Mouse (Mus musculus) gastrocnemius, postnatal 4 days (tissue): ENCODE data around the gene Tpra1. TPM values are rescaled to one million over a fixed set of nuclear protein-coding genes. Genes with fewer than 3 reads are reported as not detected.

Source experiments
- DNase-seq, 2 experiments: peaks; one replicate each; pipeline ENCODE4 v3.0.0; 2021 to 2022; ENCODE audit warnings: low spot score in 2 of 2, mixed read lengths in 2 of 2
- total RNA-seq, 2 experiments: library from RNA; stranded (reverse); gene quantifications; 2 replicates each; pipeline ENCODE4 v1.2.3; 2021

The Tpra1 gene
- total RNA-seq, 2 experiments from 2014 or later: 23.4 to 27.2 TPM

DNA sequence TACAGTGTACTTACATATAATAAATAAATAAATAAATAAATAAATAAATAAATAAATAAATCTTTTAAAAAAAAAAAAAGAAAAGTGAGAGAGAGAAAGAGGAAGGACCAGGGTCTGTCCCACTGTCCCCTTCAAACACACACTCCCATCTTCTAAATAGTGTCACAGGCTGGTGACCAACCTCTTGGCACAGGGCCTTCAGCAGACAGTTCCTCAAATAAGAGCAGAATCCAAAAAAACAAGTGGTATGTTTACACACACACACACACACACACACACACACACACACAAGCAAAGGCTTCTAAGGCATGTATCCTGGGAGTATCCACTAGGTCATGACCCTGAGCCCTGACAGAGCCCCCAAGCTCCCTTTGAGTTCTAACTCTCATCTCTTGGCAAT lies 45.7 kb downstream of the Tpra1 start:
- no peak for DNase-seq

DNA sequence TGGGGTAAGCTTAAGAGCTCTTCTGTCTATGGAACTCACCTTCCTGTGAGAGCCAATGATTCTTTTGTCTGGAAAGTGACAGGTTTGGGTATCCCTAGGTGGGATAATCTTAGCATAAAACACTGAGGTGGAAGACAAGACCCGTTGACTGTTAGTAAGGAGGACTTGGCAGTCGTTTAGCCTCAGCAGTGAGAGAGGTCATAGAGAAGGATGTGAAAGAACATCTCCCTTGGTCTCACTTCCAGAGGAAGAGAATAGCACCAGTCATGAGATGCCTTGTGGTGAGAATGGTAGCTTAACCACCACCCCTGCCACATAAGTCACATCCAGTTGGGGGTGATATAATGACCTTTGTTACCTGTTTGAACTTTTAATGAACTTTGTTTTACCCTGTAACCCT lies 54.7 kb downstream of the Tpra1 start:
- no peak for DNase-seq

DNA sequence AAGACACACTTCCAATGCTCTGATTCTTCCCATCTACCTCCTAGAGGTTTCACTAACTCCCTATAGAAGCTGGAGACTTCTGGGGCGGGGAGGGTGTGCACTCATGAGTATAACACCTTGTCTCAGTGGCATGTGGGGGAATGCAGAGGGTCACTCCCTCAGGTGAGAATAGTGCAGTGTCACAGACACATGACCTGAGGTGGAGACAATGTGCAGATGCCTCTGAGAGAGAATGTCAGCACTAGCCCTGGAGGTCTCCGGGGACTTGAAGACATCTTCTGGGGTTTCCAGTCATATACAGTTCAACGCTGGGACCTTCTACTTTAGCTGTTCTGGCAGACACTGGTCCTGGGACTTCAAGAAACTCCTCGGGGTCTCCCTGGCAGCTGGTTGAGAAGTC lies 55.3 kb downstream of the Tpra1 start:
- DNase-seq: no peak

DNA sequence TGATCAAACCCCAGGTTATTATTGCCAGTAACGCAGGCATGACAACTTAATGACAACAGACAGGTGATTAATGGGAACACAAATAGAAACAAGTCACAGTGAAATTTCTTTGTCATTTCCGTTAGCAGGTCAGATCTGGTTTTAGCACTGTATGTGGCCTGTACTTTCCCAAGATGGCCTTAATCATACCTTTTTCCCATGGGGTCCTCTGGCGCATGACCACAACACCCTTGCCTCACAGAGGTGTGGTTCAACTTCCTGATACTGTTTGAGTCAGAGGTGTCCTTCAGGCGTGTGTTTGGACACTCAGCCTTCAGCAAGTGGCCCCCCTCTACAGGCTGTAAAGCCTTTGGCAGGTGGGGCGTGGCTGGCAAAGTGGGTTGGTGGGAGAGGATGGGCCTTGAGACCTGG lies 55.8 kb downstream of the Tpra1 start:
- DNase-seq: no peak

DNA sequence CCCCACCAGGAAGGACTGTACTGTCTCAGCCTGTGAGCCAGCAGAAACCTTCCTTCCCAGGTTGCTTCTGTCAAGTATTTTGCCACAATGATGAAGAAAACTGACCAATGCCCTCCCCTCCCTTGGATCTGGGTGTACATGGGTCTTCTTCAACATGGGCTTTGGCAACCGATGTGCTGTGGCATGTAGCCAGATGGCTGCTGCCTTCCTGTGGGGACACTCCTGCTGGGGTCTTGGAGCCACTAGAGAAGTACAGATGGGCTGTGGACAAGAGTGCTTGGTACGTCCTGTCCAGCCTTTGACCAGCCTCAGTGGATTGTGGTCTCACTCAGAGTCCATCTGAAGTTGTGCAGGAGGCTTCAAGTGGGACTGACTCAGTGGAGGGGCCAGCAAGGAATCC lies 56.3 kb downstream of the Tpra1 start:
- DNase-seq: no peak

DNA sequence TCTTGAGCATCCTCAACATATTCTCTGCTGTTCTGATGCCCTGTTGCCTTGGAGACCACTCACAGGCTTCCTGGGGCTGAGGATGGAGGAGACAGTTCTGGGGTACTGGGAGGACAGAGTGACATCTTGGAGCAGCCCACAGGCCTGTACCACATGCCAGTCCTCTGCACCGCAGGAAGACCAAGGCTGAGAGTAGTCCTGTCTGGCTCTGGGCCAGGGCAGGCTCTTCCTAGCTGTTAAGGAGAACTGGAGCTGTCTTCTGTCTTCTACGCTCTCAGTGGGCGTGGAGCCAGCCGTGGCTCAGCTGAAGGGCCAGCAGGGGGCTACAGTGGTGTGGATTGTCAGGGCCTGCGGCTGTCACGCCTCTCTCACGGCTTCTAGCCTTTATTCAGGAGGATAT lies 57.8 kb downstream of the Tpra1 start:
- DNase-seq: peak; percentile 62 to 73

DNA sequence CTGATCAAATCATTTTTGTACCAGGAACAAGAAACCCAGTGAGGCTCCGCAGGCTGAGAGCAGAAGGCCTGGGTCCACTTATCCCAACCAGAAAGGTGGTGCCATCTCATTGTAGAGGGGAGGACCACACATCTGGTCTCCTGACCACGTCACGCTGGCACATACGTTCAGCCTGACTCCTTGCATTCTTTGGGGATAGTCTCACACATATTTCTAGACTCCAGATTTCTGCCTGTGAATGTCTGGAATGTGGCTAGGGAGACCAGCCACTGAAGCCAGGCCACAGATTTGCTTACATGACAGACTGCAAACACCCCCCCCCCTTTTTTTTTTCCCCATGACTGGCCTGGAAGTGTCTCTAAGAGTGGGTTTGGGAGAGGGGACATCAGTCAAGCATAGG lies 58.9 kb downstream of the Tpra1 start:
- no peak for DNase-seq

Other genes starting within 250 kb of the Tpra1 start
- gene Mgll, start 177.8 kb upstream of the Tpra1 start, total RNA-seq: 10 to 100 TPM; 70.3 to 74.3 TPM
- gene Abtb1, start 60.3 kb upstream of the Tpra1 start, total RNA-seq: 10 to 100 TPM; 18.8 to 20.1 TPM
- 10 to 100 TPM; 73.0 to 75.8 TPM for gene Podxl2, start 27.2 kb upstream of the Tpra1 start, total RNA-seq
- 10 to 100 TPM; 37.2 to 44.3 TPM for gene Mcm2, start 3.5 kb upstream of the Tpra1 start, total RNA-seq